Mouse (Mus musculus): Measurements from ENCODE around the gene Ptov1. TPM values are rescaled to one million over a fixed set of nuclear protein-coding genes. Genes with fewer than 3 reads are reported as not detected.
"Not testable (repeated sequence)": the region's sequence is repeated elsewhere in the genome, so short reads cannot be mapped to it uniquely, and the experiment has no call there.

Gene Ptov1
- polyA plus RNA-seq, 1 experiment from 2014 or later: 415 TPM

DNA sequence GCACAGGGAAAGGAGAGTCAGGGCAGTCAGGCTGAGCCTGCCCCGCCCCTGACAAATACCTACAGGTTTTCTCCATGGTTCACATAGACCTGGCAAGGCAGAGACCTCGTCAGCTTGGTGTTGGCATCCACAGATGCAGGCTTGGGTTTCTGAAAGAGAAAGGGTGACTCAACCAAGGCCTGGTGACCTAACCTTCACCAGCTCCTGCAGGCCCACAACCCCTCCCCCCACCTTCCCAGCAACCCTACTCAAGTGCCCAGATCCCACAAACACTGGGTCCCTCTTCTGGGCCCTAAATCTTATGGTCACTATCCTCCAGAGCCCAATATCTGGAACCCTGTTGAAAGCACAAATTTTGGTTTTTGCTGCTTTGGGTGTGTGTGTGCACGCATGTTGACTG lies 13.4 kb upstream of the Ptov1 start:
- H3K4me3 ChIP-seq: no peak overlapping the region
- peaks cover 100% of the 10 kb centered on the region for H3K36me3 ChIP-seq (replicated peaks)
- H3K9me3 ChIP-seq: no peaks in the 10 kb centered on the region
- H3K27ac ChIP-seq: no peak overlapping the region
- 93% methylated on average over 3 of the region's 3 CpGs for WGBS
- H3K27me3 ChIP-seq (ENCODE audit: poor library complexity, severe bottlenecking): no peaks in the 10 kb centered on the region
- peaks cover 9% of the 10 kb centered on the region for H3K4me1 ChIP-seq
- no peak for DNase-seq (ENCODE audit: extremely low spot score, low spot score)

DNA sequence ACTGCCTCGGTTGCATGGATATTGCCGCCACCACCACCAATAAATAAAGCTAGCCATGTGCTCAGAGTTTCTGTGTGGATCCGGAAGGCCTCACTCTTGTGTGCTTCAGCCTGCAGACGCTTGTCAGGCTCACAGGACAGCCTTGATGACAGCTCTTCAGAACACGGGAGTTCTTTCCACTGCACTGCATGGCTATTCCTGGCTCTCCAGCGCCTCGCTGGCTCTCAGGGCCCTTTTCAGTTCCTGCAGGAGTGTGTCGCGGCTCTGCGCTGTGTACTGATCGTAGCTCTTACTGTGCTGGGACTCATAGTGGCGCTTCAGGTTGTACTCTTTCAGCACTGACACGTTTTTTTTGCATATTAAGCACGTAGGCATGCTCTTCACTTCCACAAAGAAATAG lies 8.2 kb upstream of the Ptov1 start:
- WGBS: 90% methylated on average over 14 of the region's 14 CpGs
- Histone ChIP-seq H3K9me3 (no peaks in the 10 kb centered on the region), H3K4me1 (peaks cover 7% of the 10 kb centered on the region), H3K36me3 (replicated peaks) (peaks cover 77% of the 10 kb centered on the region), H3K4me3 (no peak overlapping the region), H3K27ac (no peak overlapping the region), H3K27me3 (ENCODE audit: poor library complexity, severe bottlenecking) (no peaks in the 10 kb centered on the region)
- no peak for DNase-seq (ENCODE audit: extremely low spot score, low spot score)

DNA sequence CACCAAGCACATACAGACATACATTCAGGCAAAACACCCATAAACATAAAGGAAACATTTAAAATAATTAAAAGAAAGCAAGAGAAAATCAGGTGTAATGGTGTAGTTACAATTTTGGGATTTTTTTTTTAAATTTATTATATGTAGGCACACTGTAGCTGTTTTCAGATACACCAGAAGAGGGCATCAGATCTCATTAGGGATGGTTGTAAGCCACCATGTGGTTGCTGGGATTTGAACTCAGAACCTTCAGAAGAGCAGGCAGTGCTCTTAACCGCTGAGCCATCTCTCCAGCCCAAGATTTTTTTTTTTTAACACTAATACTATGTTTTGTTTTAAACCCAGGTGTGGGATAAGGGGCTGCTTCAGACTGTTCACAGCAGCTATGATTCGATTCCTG lies 2.2 kb upstream of the Ptov1 start:
- DNase-seq (ENCODE audit: extremely low spot score, low spot score); H3K27ac ChIP-seq; H3K27me3 ChIP-seq (ENCODE audit: poor library complexity, severe bottlenecking); H3K4me3 ChIP-seq; H3K9me3 ChIP-seq: not testable (repeated sequence)
- 88% methylated on average over 2 of the region's 2 CpGs for WGBS
- Histone ChIP-seq H3K4me1 (peaks cover 42% of the 10 kb centered on the region), H3K36me3 (replicated peaks) (peaks cover 33% of the 10 kb centered on the region)

DNA sequence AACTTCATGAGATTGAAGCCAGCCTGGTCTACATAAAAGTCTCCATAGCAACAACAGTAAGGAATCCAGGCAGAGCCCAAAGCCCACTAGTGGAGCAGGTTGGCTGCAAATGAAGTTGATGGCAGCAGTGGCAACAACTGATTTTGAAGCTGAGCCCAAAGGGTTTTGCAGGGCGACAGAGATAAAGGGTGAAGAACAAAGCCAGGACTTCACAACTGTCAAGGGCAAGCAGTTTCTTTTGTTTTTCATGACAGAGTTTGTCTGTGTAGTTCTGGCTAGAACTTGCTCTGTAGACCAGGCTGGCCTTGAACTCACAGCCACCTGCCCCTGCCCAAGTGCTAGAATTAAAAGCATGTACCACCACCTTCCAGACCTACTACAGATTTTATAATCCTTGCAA lies 1.6 kb upstream of the Ptov1 start:
- no peak overlapping the region for H3K27ac ChIP-seq
- WGBS: 74% methylated on average over 1 of the region's 1 CpGs
- H3K36me3 ChIP-seq (replicated peaks): peaks cover 33% of the 10 kb centered on the region
- no peak for DNase-seq (ENCODE audit: extremely low spot score, low spot score)
- peaks cover 48% of the 10 kb centered on the region for H3K4me1 ChIP-seq
- no peaks in the 10 kb centered on the region for H3K27me3 ChIP-seq (ENCODE audit: poor library complexity, severe bottlenecking)
- no peaks in the 10 kb centered on the region for H3K9me3 ChIP-seq
- H3K4me3 ChIP-seq: no peak overlapping the region

DNA sequence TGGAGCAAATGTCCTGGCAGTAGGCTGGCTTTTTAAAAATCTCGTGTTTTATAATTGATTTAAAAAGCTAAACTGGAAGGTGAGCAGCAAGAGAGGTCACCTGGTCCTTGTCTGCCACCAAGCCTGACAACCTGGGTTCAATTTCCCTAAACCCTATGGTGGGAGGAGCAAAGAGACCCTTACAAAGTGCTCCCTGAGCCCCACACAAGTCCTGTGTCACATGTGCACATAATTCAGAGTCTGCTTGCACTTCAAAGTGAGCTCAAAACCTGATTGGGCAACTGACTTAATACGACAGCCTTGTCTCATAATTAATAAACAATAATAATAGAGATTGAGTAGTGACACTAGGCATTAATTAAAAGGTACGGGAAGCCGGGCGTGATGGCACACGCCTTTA lies 1.0 kb upstream of the Ptov1 start:
- Histone ChIP-seq H3K27me3 (ENCODE audit: poor library complexity, severe bottlenecking) (no peaks in the 10 kb centered on the region), H3K27ac (peak overlapping the region; percentile 96), H3K36me3 (replicated peaks) (peaks cover 33% of the 10 kb centered on the region), H3K4me1 (peaks cover 53% of the 10 kb centered on the region), H3K9me3 (no peaks in the 10 kb centered on the region), H3K4me3 (peak overlapping the region; percentile 72)
- DNase-seq (ENCODE audit: extremely low spot score, low spot score): no peak
- WGBS: 81% methylated on average over 6 of the region's 6 CpGs

DNA sequence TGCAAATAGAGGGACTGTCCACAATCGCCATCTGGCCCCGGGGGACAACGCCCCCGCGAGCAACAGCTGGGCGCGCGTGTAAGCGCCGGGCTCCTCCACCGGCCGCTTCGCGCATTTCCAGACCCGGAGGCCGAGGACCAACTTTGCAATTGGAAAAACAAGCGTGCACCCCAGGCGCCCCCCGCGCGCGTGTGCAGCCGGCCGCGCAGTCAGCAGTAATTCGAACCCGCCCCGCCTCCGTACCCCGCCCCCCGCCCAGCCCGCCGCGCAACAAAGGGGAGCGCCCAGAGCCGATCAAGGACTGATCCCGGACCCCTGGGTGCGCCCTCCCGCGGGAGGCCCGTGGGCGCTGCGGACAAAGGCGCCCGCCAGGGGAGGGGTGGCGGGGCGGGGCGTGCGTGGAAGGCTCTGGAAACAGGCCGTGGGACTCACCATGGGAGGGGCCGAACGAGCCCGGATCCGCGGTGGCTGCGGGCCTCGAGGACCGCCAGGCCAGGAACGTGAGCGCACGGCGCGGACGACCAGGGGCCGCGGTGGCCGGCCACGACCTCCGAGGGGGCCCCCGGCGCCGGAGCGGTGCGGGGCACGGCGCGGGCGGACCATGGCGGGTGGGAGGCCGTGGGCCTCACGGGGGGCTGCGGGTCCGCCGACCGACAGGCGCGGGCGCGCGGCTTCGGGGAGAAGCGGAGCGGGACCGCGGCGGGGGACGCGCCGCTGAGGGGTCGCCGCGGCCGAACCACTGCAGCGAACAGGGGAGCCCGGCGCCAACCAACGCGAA lies 480 bp downstream of the Ptov1 start:
- peaks cover 66% of the 10 kb centered on the region for H3K4me1 ChIP-seq
- DNase-seq (ENCODE audit: extremely low spot score, low spot score): peak; percentile 76
- H3K4me3 ChIP-seq: peak overlapping the region; percentile 72
- peaks cover 43% of the 10 kb centered on the region for H3K36me3 ChIP-seq (replicated peaks)
- peak overlapping the region; percentile 96 for H3K27ac ChIP-seq
- H3K9me3 ChIP-seq: no peaks in the 10 kb centered on the region
- no peaks in the 10 kb centered on the region for H3K27me3 ChIP-seq (ENCODE audit: poor library complexity, severe bottlenecking)
- WGBS: under 1% methylated on average over 92 of the region's 108 CpGs

DNA sequence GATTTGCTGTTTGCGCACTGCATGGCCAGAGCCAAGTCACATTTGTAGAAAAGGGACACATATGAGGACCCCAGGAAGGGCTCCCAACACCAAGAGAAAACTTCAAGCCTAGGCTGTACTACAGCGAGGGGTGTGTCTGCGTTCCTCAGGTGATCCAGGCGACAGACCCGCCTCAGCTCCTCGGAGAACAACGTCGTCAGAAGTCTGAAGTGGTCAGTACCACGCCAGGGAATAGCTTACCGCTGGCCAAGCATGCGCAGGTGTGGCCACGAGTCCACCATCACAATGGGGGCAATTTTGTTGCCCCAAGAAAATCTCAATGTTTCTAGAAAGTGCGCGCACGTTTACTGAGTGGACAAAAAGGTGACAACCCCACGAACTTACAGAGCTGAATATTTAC lies 1.1 kb downstream of the Ptov1 start:
- H3K36me3 ChIP-seq (replicated peaks): peaks cover 50% of the 10 kb centered on the region
- peak overlapping the region; percentile 96 for H3K27ac ChIP-seq
- no peaks in the 10 kb centered on the region for H3K27me3 ChIP-seq (ENCODE audit: poor library complexity, severe bottlenecking)
- 9% methylated on average over 16 of the region's 16 CpGs for WGBS
- no peak for DNase-seq (ENCODE audit: extremely low spot score, low spot score)
- no peaks in the 10 kb centered on the region for H3K9me3 ChIP-seq
- peaks cover 63% of the 10 kb centered on the region for H3K4me1 ChIP-seq
- peak overlapping the region; percentile 72 for H3K4me3 ChIP-seq

DNA sequence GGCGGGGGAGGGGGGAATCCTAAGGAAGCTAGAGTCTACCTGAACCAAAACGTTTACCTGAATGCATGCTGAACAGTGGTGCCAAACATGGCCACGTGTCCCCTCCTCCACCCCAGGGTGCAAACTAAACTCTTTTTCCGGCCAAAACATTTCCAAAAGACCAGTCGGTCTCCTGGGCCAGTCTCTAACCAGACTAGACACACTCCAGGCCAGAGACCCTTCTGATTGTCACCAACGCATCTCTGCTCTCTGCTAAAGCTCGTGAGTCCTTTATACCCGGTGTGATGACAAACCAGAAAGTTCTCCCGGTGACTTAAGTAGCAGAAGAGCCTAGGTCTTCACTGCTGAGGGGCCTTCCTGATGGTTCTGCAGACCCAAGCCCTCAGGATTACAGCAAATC lies 1.8 kb downstream of the Ptov1 start:
- Histone ChIP-seq H3K4me3 (peak overlapping the region; percentile 72), H3K27me3 (ENCODE audit: poor library complexity, severe bottlenecking) (no peaks in the 10 kb centered on the region), H3K9me3 (no peaks in the 10 kb centered on the region), H3K27ac (peak overlapping the region; percentile 96), H3K36me3 (replicated peaks) (peaks cover 56% of the 10 kb centered on the region), H3K4me1 (peaks cover 59% of the 10 kb centered on the region)
- no peak for DNase-seq (ENCODE audit: extremely low spot score, low spot score)
- 68% methylated on average over 9 of the region's 9 CpGs for WGBS

DNA sequence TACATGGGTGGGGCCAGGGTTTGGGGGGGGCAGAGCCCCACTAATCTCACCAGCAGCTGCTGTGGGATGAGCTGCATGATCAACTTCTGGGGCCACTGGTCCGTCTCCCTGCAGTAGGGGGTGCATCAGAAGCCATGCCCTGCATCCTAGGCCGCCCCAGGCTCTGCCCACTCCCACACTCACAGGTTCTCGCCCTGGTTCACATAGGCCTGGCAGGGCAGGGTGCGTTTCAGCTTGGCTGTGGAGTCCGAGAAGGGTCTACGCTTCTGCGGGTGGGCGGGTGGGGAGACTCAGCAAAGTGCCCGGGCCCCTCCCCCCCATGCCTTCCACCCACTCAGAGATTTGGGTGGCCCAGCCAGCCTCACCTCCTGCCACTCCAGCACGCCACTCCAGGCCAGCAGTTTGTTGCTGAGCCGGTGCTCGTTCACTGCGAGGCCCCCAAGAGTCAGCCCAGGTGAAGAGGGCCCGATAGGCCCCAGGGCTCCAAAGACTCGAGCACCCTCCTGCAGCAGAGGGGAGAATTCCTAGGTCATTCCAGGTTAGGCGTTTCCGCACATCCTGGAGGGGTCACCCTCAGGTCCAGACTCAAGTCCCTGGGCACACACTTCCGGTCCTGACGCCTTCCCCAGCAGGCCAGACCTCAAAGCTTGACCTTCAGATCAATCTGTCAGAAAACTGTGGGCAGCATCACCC lies 2.4 kb downstream of the Ptov1 start:
- Histone ChIP-seq H3K4me3 (peak overlapping the region; percentile 72), H3K4me1 (peaks cover 59% of the 10 kb centered on the region), H3K27me3 (ENCODE audit: poor library complexity, severe bottlenecking) (no peaks in the 10 kb centered on the region), H3K9me3 (no peaks in the 10 kb centered on the region), H3K27ac (peak overlapping the region; percentile 96; the same call in 1 of the 2 replicates), H3K36me3 (replicated peaks) (peaks cover 63% of the 10 kb centered on the region)
- DNase-seq (ENCODE audit: extremely low spot score, low spot score): no peak
- WGBS: 86% methylated on average over 19 of the region's 19 CpGs

DNA sequence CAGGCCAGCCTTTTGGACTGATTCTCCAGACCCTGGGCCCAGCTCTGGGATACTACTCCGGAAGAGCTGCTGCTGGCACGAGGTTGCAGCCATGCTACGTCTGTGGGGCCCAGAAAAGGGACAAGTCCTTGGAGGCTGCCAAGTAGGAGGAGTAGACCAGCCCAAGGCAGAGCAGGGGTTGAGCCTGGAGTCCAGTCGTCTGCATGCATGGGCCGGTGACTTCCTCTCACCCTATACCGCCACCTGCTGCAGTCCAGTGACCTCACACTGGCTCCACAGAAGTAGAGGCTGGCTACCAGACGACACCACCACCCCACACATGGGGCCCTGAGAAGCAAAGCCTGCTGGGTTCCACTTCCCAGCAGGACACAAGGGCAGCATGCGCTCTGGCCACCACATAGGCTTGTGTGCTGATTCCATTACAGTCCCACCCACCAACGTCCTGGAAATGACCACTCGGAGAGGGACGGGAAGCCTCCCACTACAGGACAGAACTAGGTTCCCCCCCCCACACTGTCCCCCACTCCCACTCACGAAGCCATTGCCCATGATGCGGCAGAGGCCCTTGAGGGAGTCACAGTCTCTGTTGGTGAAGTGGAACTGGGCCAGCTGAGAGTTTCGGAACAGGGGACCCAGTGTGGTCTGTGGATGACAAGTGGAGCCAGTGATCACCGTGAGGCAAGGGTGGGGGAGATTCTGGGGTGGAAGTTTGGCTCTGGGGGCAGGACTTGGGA lies 3.1 kb downstream of the Ptov1 start:
- WGBS: 80% methylated on average over 15 of the region's 15 CpGs
- peak overlapping the region; percentile 96; the same call in 1 of the 2 replicates for H3K27ac ChIP-seq
- H3K4me3 ChIP-seq: peak overlapping the region; percentile 72
- H3K9me3 ChIP-seq: no peaks in the 10 kb centered on the region
- no peaks in the 10 kb centered on the region for H3K27me3 ChIP-seq (ENCODE audit: poor library complexity, severe bottlenecking)
- H3K36me3 ChIP-seq (replicated peaks): peaks cover 70% of the 10 kb centered on the region
- no peak for DNase-seq (ENCODE audit: extremely low spot score, low spot score)
- H3K4me1 ChIP-seq: peaks cover 61% of the 10 kb centered on the region

DNA sequence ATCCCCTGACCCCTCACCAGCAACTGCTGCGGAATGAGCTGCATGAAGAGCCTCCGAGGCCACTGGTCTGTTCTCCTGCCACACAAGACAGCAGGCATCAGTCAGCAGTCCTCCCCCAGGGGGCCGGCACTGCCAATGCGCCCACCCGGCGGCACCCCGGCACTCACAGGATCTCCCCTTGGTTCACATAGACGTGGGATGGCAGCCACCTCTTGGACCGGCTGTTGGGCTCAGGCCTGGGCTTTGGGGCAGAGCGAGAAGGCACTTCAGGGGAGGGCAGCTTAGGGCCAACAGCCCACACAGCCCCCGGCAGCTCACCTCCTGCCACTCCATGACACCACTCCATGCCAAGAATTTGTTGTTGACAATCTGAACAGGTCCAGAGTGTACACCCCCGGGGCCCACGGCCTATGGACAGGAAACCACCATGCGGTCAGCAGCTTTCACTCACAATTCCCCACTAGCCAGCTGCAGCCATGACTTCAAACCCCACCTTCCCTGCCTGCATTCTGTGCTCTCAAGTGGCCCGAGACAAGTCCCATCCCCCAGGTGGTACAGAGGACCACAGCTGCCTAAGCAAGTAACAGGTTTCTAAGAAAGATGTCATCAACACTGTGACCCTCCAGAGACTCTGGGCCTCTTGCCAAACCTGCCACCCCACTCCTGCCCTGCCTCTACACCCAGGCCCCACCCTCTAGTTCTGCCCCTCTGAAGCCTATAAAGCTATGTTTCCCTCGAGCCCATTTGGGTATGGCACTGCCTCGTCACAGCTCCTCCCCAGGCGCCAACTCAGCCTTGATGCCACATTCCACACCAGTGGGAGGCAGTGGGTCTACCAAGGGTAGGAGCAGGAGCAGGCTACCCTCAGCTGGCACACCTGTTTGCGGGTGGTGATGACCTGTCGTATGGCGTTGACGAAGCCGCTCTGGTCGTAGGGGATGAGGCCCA lies 4.7 kb downstream of the Ptov1 start:
- H3K4me1 ChIP-seq: peaks cover 61% of the 10 kb centered on the region
- peaks cover 86% of the 10 kb centered on the region for H3K36me3 ChIP-seq (replicated peaks)
- peak overlapping the region; percentile 19 for H3K4me3 ChIP-seq
- no peak for DNase-seq (ENCODE audit: extremely low spot score, low spot score)
- H3K9me3 ChIP-seq: no peaks in the 10 kb centered on the region
- no peaks in the 10 kb centered on the region for H3K27me3 ChIP-seq (ENCODE audit: poor library complexity, severe bottlenecking)
- WGBS: 91% methylated on average over 24 of the region's 24 CpGs
- no peak overlapping the region for H3K27ac ChIP-seq

DNA sequence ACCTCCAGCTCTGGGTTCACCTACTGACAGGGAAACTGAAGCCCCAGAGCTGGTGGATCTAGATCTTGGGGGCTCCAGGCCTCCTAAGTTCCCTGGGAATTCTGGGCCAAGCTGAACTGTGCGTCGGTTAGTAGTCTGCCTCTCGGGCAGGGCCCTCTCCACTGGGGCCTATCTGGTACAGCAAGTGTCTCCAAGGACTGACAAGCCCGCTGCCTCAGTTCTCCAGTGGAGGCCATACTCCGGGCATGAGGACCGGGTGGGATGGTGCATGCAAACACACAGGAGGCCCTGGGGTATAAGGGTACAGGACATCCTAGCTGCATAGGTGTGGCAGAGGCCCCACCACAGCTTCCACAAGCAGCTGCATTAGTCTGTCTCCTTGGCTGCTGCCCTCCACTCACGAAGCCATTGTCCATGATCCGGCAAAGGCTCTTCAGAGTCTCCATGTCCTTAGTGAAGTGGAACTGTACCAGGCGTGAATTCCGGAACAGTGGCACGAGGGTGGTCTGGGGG lies 5.5 kb downstream of the Ptov1 start:
- peak overlapping the region; percentile 19 for H3K4me3 ChIP-seq
- no peak for DNase-seq (ENCODE audit: extremely low spot score, low spot score)
- H3K27ac ChIP-seq: no peak overlapping the region
- peaks cover 60% of the 10 kb centered on the region for H3K4me1 ChIP-seq
- H3K36me3 ChIP-seq (replicated peaks): peaks cover 89% of the 10 kb centered on the region
- no peaks in the 10 kb centered on the region for H3K27me3 ChIP-seq (ENCODE audit: poor library complexity, severe bottlenecking)
- H3K9me3 ChIP-seq: no peaks in the 10 kb centered on the region
- WGBS: 90% methylated on average over 11 of the region's 11 CpGs
